Mouse (Mus musculus): Measurements from ENCODE around the gene Kbtbd2. TPM values are rescaled to one million over a fixed set of nuclear protein-coding genes. Genes with fewer than 3 reads are reported as not detected.

Kbtbd2 gene
- polyA plus RNA-seq, 1 experiment from 2014 or later = 24.7 TPM

DNA sequence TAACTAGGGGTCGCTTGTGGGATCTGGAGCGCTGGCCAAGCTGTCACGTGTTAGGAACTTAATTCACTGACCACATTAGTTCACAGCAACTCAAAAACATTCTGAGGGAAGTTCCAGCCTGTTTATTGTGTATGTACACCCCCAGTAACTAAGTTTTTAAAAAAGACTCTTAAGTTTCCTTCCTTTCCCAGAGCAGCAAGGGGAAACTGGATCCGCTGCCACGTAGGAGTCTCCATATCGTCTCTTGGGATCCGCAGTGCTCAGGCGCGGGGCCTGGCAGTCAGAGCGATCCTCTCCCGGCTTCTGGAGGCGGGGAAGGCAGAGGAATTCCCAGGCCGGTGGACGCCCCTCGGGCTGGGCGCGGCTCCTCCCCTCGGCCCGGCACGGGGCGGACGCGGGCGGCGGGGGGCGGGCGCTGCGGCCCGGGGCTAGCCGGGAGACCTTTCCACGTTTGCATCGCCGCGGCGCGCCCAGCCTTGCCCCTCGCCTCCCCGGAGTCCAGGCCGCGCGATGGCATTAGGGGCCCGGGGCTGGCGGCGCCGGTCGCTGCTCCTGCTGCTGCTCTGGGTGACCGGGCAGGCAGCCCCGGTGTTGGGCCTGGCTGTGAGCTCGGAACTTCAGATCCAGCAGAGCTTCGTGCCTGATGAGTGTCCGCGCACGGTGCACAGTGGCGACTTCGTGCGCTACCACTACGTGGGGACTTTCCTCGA lies 34.2 kb upstream of the Kbtbd2 start, which contains the start of gene Fkbp9:
Gene Fkbp9, plus strand, starts transcription at position 363 of the 710 bp plus-strand sequence.
- Histone ChIP-seq H3K27me3 (replicated peaks; ENCODE audit: control insufficient read depth, insufficient read depth, low read length) (no peaks in the 10 kb centered on the region), H3K9ac (ENCODE audit: low read depth, low read length) (peak within 1 kb of the TSS; percentile 83), H3K27ac (ENCODE audit: low read depth, low read length) (peak within 1 kb of the TSS; percentile 61; the same call in 1 of the 2 replicates), H3K4me1 (ENCODE audit: control insufficient read depth, insufficient read depth, low read depth, low read length) (peaks cover 4% of the 10 kb centered on the region; the same call in 1 of the 2 replicates), H3K4me3 (ENCODE audit: low read length) (peak within 1 kb of the TSS; percentile 68), H3K36me3 (ENCODE audit: control insufficient read depth, insufficient read depth, low read length) (no peaks in the 10 kb centered on the region), H3K9me3 (ENCODE audit: control insufficient read depth, low read length) (no peaks in the 10 kb centered on the region), H3K4me2 (ENCODE audit: low read length) (peak within 1 kb of the TSS; percentile 87)
- ATAC-seq = peak; percentile 95
- under 1% methylated on average over 49 of the region's 58 CpGs for WGBS

DNA sequence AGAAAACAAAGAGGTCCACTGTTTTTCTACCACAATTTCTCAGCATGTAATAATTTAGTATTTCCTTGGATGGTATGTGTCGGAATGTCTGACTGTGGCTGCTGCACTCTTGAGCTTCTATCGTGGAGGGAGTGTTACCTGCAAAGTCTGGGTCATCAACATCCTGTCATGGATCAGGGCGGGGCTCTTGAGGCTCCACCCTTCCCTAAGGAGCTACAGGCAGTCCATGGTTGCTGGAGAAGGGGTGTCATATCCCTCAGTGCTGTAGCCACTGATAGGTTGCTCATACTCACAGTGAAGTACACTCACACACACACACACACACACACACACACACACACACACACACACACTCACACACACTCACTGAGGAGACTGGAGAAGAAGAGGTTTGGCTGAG lies 28.0 kb upstream of the Kbtbd2 start:
- H3K4me3 ChIP-seq (ENCODE audit: low read length) = no peak overlapping the region
- H3K9me3 ChIP-seq (ENCODE audit: control insufficient read depth, low read length) = no peaks in the 10 kb centered on the region
- ATAC-seq = no peak
- no peak overlapping the region for H3K4me2 ChIP-seq (ENCODE audit: low read length)
- no peaks in the 10 kb centered on the region for H3K36me3 ChIP-seq (ENCODE audit: control insufficient read depth, insufficient read depth, low read length)
- WGBS = 65% methylated on average over 3 of the region's 3 CpGs
- H3K27me3 ChIP-seq (replicated peaks; ENCODE audit: control insufficient read depth, insufficient read depth, low read length) = no peaks in the 10 kb centered on the region
- no peaks in the 10 kb centered on the region for H3K4me1 ChIP-seq (ENCODE audit: control insufficient read depth, insufficient read depth, low read depth, low read length)
- H3K27ac ChIP-seq (ENCODE audit: low read depth, low read length) = no peak overlapping the region
- H3K9ac ChIP-seq (ENCODE audit: low read depth, low read length) = no peak overlapping the region

DNA sequence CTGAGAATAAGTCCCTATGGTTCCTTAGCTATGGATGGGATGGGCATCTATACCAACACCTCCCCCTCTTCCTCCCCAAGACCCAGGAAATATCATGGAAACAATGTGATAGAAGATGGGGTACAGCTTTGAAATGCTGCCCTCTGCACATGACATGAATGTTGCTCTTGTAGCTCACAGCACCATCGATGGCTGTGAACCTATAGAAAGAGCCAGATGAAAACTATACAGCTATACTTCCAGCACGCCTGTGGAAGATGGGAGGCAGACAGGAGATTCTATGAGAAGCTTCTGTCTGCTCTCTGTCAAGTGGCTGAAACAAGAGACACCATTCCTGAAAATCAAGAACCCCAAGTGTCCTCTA lies 21.5 kb upstream of the Kbtbd2 start:
- ATAC-seq = no peak
- 92% methylated on average over 2 of the region's 2 CpGs for WGBS
- no peaks in the 10 kb centered on the region for H3K27me3 ChIP-seq (replicated peaks; ENCODE audit: control insufficient read depth, insufficient read depth, low read length)

DNA sequence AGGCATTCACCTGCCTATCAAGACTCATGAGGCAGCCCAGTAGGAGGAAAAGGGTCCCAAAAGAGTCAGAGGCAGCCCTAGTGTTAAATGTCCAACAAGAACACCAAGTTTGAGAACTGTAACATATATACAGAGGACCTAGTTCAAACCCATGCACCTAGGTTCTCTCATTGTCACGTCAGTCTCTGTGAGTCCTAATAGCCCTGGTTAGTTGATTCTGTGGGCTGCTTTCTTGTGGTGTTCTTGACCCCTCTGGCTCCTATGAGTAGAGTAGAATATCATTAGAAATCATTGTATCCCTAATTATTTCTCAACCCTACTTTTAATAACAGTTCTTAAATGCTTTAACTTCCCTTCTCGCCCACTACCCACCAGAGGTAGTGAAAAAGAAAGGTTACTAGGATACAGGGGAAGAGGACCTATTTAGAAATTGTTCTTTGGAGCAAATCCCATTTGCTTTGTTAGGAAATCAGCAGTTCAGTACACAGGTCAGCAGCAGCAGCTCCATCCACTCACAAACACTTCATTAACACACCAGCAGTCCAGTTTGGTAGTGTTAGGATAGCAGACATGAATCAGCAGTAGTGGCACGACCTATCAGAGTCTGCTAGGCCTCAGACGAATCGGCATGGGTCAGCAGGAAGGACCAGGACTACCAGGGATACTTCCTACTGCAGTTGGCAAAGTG lies 21.0 kb upstream of the Kbtbd2 start:
- no peaks in the 10 kb centered on the region for H3K9me3 ChIP-seq (ENCODE audit: control insufficient read depth, low read length)
- no peak for ATAC-seq
- 70% methylated on average over 5 of the region's 5 CpGs for WGBS
- H3K36me3 ChIP-seq (ENCODE audit: control insufficient read depth, insufficient read depth, low read length) = no peaks in the 10 kb centered on the region
- H3K27me3 ChIP-seq (replicated peaks; ENCODE audit: control insufficient read depth, insufficient read depth, low read length) = no peaks in the 10 kb centered on the region
- no peaks in the 10 kb centered on the region for H3K4me1 ChIP-seq (ENCODE audit: control insufficient read depth, insufficient read depth, low read depth, low read length)
- H3K27ac ChIP-seq (ENCODE audit: low read depth, low read length) = no peak overlapping the region
- H3K4me2 ChIP-seq (ENCODE audit: low read length) = no peak overlapping the region
- no peak overlapping the region for H3K9ac ChIP-seq (ENCODE audit: low read depth, low read length)
- H3K4me3 ChIP-seq (ENCODE audit: low read length) = no peak overlapping the region

More for the DNA sequence above, 21.5 kb upstream of the Kbtbd2 start:
- no peaks in the 10 kb centered on the region for H3K4me1 ChIP-seq (ENCODE audit: control insufficient read depth, insufficient read depth, low read depth, low read length)
- H3K4me2 ChIP-seq (ENCODE audit: low read length) = no peak overlapping the region
- H3K36me3 ChIP-seq (ENCODE audit: control insufficient read depth, insufficient read depth, low read length) = no peaks in the 10 kb centered on the region
- H3K4me3 ChIP-seq (ENCODE audit: low read length) = no peak overlapping the region
- no peak overlapping the region for H3K9ac ChIP-seq (ENCODE audit: low read depth, low read length)
- no peak overlapping the region for H3K27ac ChIP-seq (ENCODE audit: low read depth, low read length)
- no peaks in the 10 kb centered on the region for H3K9me3 ChIP-seq (ENCODE audit: control insufficient read depth, low read length)

DNA sequence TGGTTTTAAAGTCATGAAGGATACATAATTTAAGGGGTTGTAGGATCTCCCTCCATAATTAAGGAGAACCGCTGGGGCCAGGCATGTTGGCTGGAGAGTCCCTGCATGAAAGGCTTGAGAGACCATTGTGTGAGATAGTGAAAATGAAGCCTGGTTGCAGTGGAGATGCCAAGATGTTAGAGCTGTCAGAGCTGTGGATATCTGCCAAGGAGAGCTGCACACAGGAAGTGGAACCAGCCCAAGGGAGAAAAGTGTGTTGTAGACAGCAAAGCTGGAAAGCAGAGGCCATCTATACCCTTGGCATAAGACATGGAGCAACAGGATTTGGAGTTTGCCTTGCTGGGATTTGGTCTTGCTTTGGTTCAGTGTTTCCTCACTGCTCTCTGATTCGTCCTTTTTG lies 15.7 kb upstream of the Kbtbd2 start:
- Histone ChIP-seq H3K27me3 (replicated peaks; ENCODE audit: control insufficient read depth, insufficient read depth, low read length) (no peaks in the 10 kb centered on the region), H3K9ac (ENCODE audit: low read depth, low read length) (no peak overlapping the region), H3K9me3 (ENCODE audit: control insufficient read depth, low read length) (no peaks in the 10 kb centered on the region), H3K36me3 (ENCODE audit: control insufficient read depth, insufficient read depth, low read length) (no peaks in the 10 kb centered on the region), H3K4me3 (ENCODE audit: low read length) (no peak overlapping the region), H3K4me1 (ENCODE audit: control insufficient read depth, insufficient read depth, low read depth, low read length) (no peaks in the 10 kb centered on the region), H3K4me2 (ENCODE audit: low read length) (no peak overlapping the region), H3K27ac (ENCODE audit: low read depth, low read length) (no peak overlapping the region)
- no peak for ATAC-seq
- 54% methylated on average over 2 of the region's 2 CpGs for WGBS

DNA sequence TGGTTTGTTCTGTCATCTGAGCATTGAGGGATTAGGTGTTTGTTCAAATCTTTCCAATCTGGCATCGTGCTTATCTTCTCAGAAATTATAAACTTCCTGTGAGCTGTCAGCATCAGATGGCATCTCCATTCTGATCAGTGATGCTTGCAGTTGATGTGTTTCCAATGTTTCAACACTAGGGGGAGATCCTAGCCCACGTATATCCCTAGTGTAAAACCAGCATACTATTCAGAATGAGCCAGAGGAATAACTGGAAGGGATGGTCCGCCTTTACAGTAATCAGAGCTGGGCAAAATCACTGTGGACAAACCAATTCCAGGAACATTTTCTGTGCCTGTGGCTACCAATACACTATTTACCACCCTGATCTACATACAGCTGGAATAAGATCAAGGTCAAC lies 11.0 kb upstream of the Kbtbd2 start:
- H3K36me3 ChIP-seq (ENCODE audit: control insufficient read depth, insufficient read depth, low read length) = no peaks in the 10 kb centered on the region
- H3K27ac ChIP-seq (ENCODE audit: low read depth, low read length) = no peak overlapping the region
- no peaks in the 10 kb centered on the region for H3K4me1 ChIP-seq (ENCODE audit: control insufficient read depth, insufficient read depth, low read depth, low read length)
- peak; percentile 96 for ATAC-seq
- no peaks in the 10 kb centered on the region for H3K9me3 ChIP-seq (ENCODE audit: control insufficient read depth, low read length)
- WGBS = 12% methylated on average over 3 of the region's 3 CpGs
- no peak overlapping the region for H3K9ac ChIP-seq (ENCODE audit: low read depth, low read length)
- H3K4me2 ChIP-seq (ENCODE audit: low read length) = no peak overlapping the region
- no peaks in the 10 kb centered on the region for H3K27me3 ChIP-seq (replicated peaks; ENCODE audit: control insufficient read depth, insufficient read depth, low read length)
- no peak overlapping the region for H3K4me3 ChIP-seq (ENCODE audit: low read length)

DNA sequence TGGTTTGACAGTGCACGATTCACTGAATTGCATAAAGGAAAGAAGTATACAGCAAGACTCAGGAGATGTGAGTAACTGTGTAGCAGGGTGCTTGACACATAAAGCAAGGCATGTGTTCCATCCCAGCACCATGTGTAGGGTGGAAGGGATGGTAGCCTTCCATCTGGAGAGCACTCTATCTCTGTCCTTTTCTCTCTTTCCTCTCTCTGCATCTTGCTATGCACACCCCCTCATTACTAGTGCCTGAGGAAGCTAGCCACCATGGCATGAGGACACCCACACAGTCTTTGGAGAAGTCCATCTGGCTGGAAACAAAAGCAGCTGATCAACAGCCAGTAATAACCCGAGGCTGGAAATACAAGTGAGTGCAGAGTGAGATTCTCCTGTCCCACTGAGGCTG lies 8.6 kb upstream of the Kbtbd2 start:
- no peaks in the 10 kb centered on the region for H3K27me3 ChIP-seq (replicated peaks; ENCODE audit: control insufficient read depth, insufficient read depth, low read length)
- ATAC-seq = no peak
- H3K9me3 ChIP-seq (ENCODE audit: control insufficient read depth, low read length) = no peaks in the 10 kb centered on the region
- 74% methylated on average over 2 of the region's 2 CpGs for WGBS
- no peak overlapping the region for H3K27ac ChIP-seq (ENCODE audit: low read depth, low read length)
- no peak overlapping the region for H3K4me2 ChIP-seq (ENCODE audit: low read length)
- H3K36me3 ChIP-seq (ENCODE audit: control insufficient read depth, insufficient read depth, low read length) = no peaks in the 10 kb centered on the region
- no peaks in the 10 kb centered on the region for H3K4me1 ChIP-seq (ENCODE audit: control insufficient read depth, insufficient read depth, low read depth, low read length)
- H3K4me3 ChIP-seq (ENCODE audit: low read length) = no peak overlapping the region
- H3K9ac ChIP-seq (ENCODE audit: low read depth, low read length) = no peak overlapping the region

DNA sequence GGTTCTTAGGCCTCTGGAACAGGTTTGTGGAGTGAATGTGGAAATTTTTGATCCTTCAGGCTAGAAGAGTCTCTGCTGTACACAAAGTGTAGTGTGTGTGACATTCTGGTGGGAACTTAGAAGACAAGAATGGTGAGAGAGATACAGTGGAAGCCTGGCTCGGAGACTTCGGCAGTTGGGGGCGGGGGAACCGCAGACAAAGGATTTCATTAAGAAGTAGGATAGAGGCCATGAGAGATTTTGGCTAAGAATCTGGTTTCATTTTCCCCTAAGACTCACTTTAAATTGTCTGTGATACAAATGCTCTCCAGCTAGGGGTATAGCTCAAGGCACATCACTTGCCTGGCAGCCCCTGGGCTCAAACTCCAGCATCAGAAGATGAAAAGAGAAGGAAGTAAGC lies 7.4 kb upstream of the Kbtbd2 start:
- Histone ChIP-seq H3K4me1 (ENCODE audit: control insufficient read depth, insufficient read depth, low read depth, low read length) (no peaks in the 10 kb centered on the region), H3K36me3 (ENCODE audit: control insufficient read depth, insufficient read depth, low read length) (no peaks in the 10 kb centered on the region), H3K27me3 (replicated peaks; ENCODE audit: control insufficient read depth, insufficient read depth, low read length) (no peaks in the 10 kb centered on the region), H3K9me3 (ENCODE audit: control insufficient read depth, low read length) (no peaks in the 10 kb centered on the region), H3K4me3 (ENCODE audit: low read length) (no peak overlapping the region), H3K4me2 (ENCODE audit: low read length) (no peak overlapping the region), H3K9ac (ENCODE audit: low read depth, low read length) (no peak overlapping the region), H3K27ac (ENCODE audit: low read depth, low read length) (no peak overlapping the region)
- ATAC-seq = no peak
- 89% methylated on average over 4 of the region's 4 CpGs for WGBS

DNA sequence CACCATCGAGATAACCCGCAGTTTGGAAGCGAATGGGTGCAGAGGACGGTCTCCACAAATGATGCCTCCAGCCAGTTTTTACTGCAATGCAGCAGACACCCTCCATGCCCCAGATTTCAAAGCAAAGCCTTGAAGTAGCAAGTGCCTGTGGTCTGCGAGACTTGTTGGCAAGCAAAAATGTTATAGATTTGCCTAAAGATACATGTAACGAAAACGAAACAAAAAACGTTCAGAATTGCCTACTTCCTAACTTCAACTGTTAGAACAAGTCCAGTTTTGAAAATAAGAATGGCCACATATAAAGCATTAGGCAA lies 496 bp upstream of the Kbtbd2 start:
- no peaks in the 10 kb centered on the region for H3K27me3 ChIP-seq (replicated peaks; ENCODE audit: control insufficient read depth, insufficient read depth, low read length)
- H3K9ac ChIP-seq (ENCODE audit: low read depth, low read length) = peak overlapping the region; percentile 96
- peak overlapping the region; percentile 69 for H3K4me2 ChIP-seq (ENCODE audit: low read length)
- peak overlapping the region; percentile 87 for H3K4me3 ChIP-seq (ENCODE audit: low read length)
- peak overlapping the region; percentile 99 for H3K27ac ChIP-seq (ENCODE audit: low read depth, low read length)
- ATAC-seq = no peak
- no peaks in the 10 kb centered on the region for H3K9me3 ChIP-seq (ENCODE audit: control insufficient read depth, low read length)
- 18% methylated on average over 8 of the region's 8 CpGs for WGBS
- H3K36me3 ChIP-seq (ENCODE audit: control insufficient read depth, insufficient read depth, low read length) = no peaks in the 10 kb centered on the region
- H3K4me1 ChIP-seq (ENCODE audit: control insufficient read depth, insufficient read depth, low read depth, low read length) = peaks cover 24% of the 10 kb centered on the region

All from hindbrain, embryonic 16.5 days (tissue).